7 mouse cellular contexts compared by ENCODE assay signal in the genomic region with DNA sequence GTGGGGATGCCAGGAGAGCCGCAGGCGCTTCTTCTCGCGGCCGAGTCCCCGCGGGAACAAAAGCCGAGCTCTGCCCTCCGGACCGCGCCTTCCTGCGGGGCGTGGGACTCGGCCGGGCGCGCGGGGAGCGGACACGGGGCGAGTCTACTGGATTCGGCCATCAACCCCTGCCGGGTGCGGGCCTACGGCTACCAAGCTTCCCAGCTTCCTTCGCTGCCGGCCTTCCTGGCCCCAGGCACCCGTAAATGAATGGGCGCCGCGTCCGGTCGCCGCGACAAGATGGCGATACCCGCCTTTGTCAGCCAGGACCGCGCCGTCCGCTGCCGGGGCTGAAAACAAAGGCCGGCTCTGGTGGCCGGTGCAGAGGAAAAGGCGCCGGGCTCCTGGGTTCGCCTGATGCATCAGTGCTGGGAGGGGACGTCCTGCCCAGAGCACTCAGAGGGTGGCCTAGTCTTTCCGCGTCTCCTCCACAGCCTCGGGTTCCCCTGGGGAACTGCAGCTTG. TPM values are rescaled to one million over a fixed set of nuclear protein-coding genes. Genes with fewer than 3 reads are reported as not detected.
DNase-seq lines count a peak whose midpoint lies in the region; TF ChIP-seq lines count a peak whose summit lies in the region.

No protein-coding gene starts in this region.

- 0% methylated on average over 51 of the region's 51 CpGs for WGBS in forebrain, embryonic 10.5 days

- H3K27me3 ChIP-seq in ES-Bruce4 (ENCODE audit: control insufficient read depth, insufficient read depth, low read length, poor library complexity, severe bottlenecking), result no peaks in the 10 kb centered on the region
- no peaks in the 10 kb centered on the region for H3K27me3 ChIP-seq in forebrain, embryonic 10.5 days (ENCODE audit: poor library complexity, severe bottlenecking)

- H3K36me3 ChIP-seq in ES-Bruce4 (ENCODE audit: control insufficient read depth, insufficient read depth, low read length, poor library complexity, severe bottlenecking), result no peaks in the 10 kb centered on the region; the same call in 1 of the 2 replicates
- peaks cover 24% of the 10 kb centered on the region for H3K36me3 ChIP-seq in forebrain, embryonic 10.5 days (replicated peaks)

- TF ChIP-seq POLR2A in ES-Bruce4 (IDR thresholded peaks at IDR 0.05; ENCODE audit: insufficient read depth, low read length), result no peak

- DNase-seq in adrenal gland, postnatal 25 days, result peak; percentile 66
- no peak for DNase-seq in forebrain, embryonic 10.5 days (ENCODE audit: extremely low spot score, low spot score)
- DNase-seq in heart, postnatal 14 days, result peak; percentile 73 to 76
- peak; percentile 47 for DNase-seq in layer of hippocampus, postnatal 14 days (ENCODE audit: low spot score in 2 of 2)
- DNase-seq in lung, postnatal 25 days (ENCODE audit: low spot score), result peak; percentile 50
- DNase-seq in right cerebral cortex, postnatal 14 days, result peak; percentile 54

- peak overlapping the region; percentile 52; the same call in 1 of the 2 replicates for H3K27ac ChIP-seq in ES-Bruce4 (ENCODE audit: insufficient read depth, low read length)
- H3K27ac ChIP-seq in forebrain, embryonic 10.5 days, result peak overlapping the region; percentile 99

- TF ChIP-seq CTCF in ES-Bruce4 (IDR thresholded peaks at IDR 0.05; ENCODE audit: low read depth, low read length), result no peak

- H3K9ac ChIP-seq in ES-Bruce4 (ENCODE audit: low read depth, poor library complexity, severe bottlenecking), result peak overlapping the region; percentile 100

- no peak for TF ChIP-seq EP300 in ES-Bruce4 (IDR thresholded peaks at IDR 0.05; ENCODE audit: insufficient read depth, low read depth, low read length)

- H3K9me3 ChIP-seq in ES-Bruce4 (replicated peaks; ENCODE audit: control insufficient read depth, insufficient read depth, low read length, poor library complexity, severe bottlenecking), result no peaks in the 10 kb centered on the region
- H3K9me3 ChIP-seq in forebrain, embryonic 10.5 days, result no peaks in the 10 kb centered on the region

- H3K4me3 ChIP-seq in ES-Bruce4 (ENCODE audit: low read depth, low read length), result peak overlapping the region; percentile 99
- H3K4me3 ChIP-seq in forebrain, embryonic 10.5 days, result peak overlapping the region; percentile 91

- H3K4me1 ChIP-seq in ES-Bruce4 (ENCODE audit: control insufficient read depth, insufficient read depth, low read length), result no peaks in the 10 kb centered on the region
- peaks cover 60% of the 10 kb centered on the region for H3K4me1 ChIP-seq in forebrain, embryonic 10.5 days

- intact Hi-C loops in heart, postnatal 14 days (cut with DNase I), result no loop called here

RNA-seq across cellular contexts. Expression of a gene that starts 1.0 kb away (rescaled TPM):
- polyA plus RNA-seq in ES-Bruce4 (2011; ENCODE audit: insufficient read depth, insufficient read length, low read depth, missing spikeins), result 534 and 541 TPM in 2 replicates
- total RNA-seq in adrenal gland, postnatal 25 days (2021), result 309 and 392 TPM in 2 replicates
- polyA plus RNA-seq in forebrain, embryonic 10.5 days (2016; fragmentation: Nextera tagmentation; extraction: Ambion mirVana), result 607 and 643 TPM in 2 replicates
- 100 to 1,000 TPM; 207 to 223 TPM for total RNA-seq in heart, postnatal 14 days (2021)
- total RNA-seq in layer of hippocampus, postnatal 14 days (2021), result 100 to 1,000 TPM; 855 to 871 TPM

RNA-seq across cellular contexts. Expression of a gene that starts 23.3 kb away (rescaled TPM):
- polyA plus RNA-seq in ES-Bruce4 (2011; ENCODE audit: insufficient read depth, insufficient read length, low read depth, missing spikeins), result 0.76 TPM in 1 of 2 replicates, not detected in the other
- 5.1 and 7.3 TPM in 2 replicates for total RNA-seq in adrenal gland, postnatal 25 days (2021)
- not detected in 2 replicates for polyA plus RNA-seq in forebrain, embryonic 10.5 days (2016; fragmentation: Nextera tagmentation; extraction: Ambion mirVana)
- 1 to 10 TPM; 3.6 to 6.9 TPM for total RNA-seq in heart, postnatal 14 days (2021)
- total RNA-seq in layer of hippocampus, postnatal 14 days (2021), result 10 to 100 TPM in 1 of 2 experiments, 1 to 10 TPM in 1; 6.2 to 10.5 TPM
